Mouse (Mus musculus): Measurements from ENCODE around the gene Rnaseh2c. TPM values are rescaled to one million over a fixed set of nuclear protein-coding genes. Genes with fewer than 3 reads are reported as not detected.

Rnaseh2c gene
- total and polyA plus RNA-seq, 2 experiments from 2014 or later: 27.1 to 50.9 TPM

GRCm38 (mm10) chr19:5647791-5648190, 46.1 kb downstream of the Rnaseh2c start:
- Histone ChIP-seq H3K4me1 (ENCODE audit: insufficient read depth, low read length) (peaks cover 6% of the 10 kb centered on the region; the same call in 1 of the 2 replicates), H3K27ac (ENCODE audit: low read depth, low read length) (no peak overlapping the region), H3K9me3 (ENCODE audit: low read length) (no peaks in the 10 kb centered on the region), H3K4me2 (ENCODE audit: low read depth, low read length, poor library complexity, severe bottlenecking) (no peak overlapping the region), H3K36me3 (ENCODE audit: insufficient read depth, low read length) (peaks cover 46% of the 10 kb centered on the region), H3K9ac (replicated peaks; ENCODE audit: low read length, poor library complexity, severe bottlenecking) (no peak overlapping the region), H3K27me3 (ENCODE audit: insufficient read depth, low read length) (no peaks in the 10 kb centered on the region), H3K4me3 (ENCODE audit: low read depth, low read length) (no peak overlapping the region)
- ATAC-seq (ENCODE audit: low FRiP score): no peak
- no peak for DNase-seq (ENCODE audit: low spot score)
- WGBS: 97% methylated on average over 6 of the region's 6 CpGs
- TF ChIP-seq CTCF (IDR thresholded peaks at IDR 0.05): no peak

- 11% methylated on average over 26 of the region's 26 CpGs for WGBS
- peak overlapping the region; percentile 14; the same call in 1 of the 2 replicates for H3K9ac ChIP-seq (replicated peaks; ENCODE audit: low read length, poor library complexity, severe bottlenecking)
- H3K4me3 ChIP-seq (ENCODE audit: low read depth, low read length): peak overlapping the region; percentile 21
- TF ChIP-seq CTCF (IDR thresholded peaks at IDR 0.05): peak; percentile 55
- DNase-seq (ENCODE audit: low spot score): peak; percentile 84
- peak overlapping the region; percentile 83 for H3K27ac ChIP-seq (ENCODE audit: low read depth, low read length)
- ATAC-seq (ENCODE audit: low FRiP score): peak; percentile 72
- no peaks in the 10 kb centered on the region for H3K27me3 ChIP-seq (ENCODE audit: insufficient read depth, low read length)
- no peaks in the 10 kb centered on the region for H3K9me3 ChIP-seq (ENCODE audit: low read length)
- peaks cover 43% of the 10 kb centered on the region for H3K36me3 ChIP-seq (ENCODE audit: insufficient read depth, low read length)
- H3K4me1 ChIP-seq (ENCODE audit: insufficient read depth, low read length): peaks cover 6% of the 10 kb centered on the region; the same call in 1 of the 2 replicates
- H3K4me2 ChIP-seq (ENCODE audit: low read depth, low read length, poor library complexity, severe bottlenecking): peak overlapping the region; percentile 54
Measured at GRCm38 (mm10) chr19:5648401-5649297, 47.0 kb downstream of the Rnaseh2c start.

- no peak for ATAC-seq (ENCODE audit: low FRiP score)
- peak overlapping the region; percentile 14; the same call in 1 of the 2 replicates for H3K9ac ChIP-seq (replicated peaks; ENCODE audit: low read length, poor library complexity, severe bottlenecking)
- H3K4me2 ChIP-seq (ENCODE audit: low read depth, low read length, poor library complexity, severe bottlenecking): peak overlapping the region; percentile 54
- H3K27me3 ChIP-seq (ENCODE audit: insufficient read depth, low read length): 0 out of 2 replicates have a peak, but pooled peaks cover 4% of the 10 kb centered on the region
- H3K4me1 ChIP-seq (ENCODE audit: insufficient read depth, low read length): peaks cover 11% of the 10 kb centered on the region; the same call in 1 of the 2 replicates
- H3K27ac ChIP-seq (ENCODE audit: low read depth, low read length): no peak overlapping the region
- WGBS: 67% methylated on average over 6 of the region's 6 CpGs
- H3K9me3 ChIP-seq (ENCODE audit: low read length): no peaks in the 10 kb centered on the region
- TF ChIP-seq CTCF (IDR thresholded peaks at IDR 0.05): no peak
- DNase-seq (ENCODE audit: low spot score): no peak
- H3K4me3 ChIP-seq (ENCODE audit: low read depth, low read length): no peak overlapping the region
- H3K36me3 ChIP-seq (ENCODE audit: insufficient read depth, low read length): peaks cover 41% of the 10 kb centered on the region
Measured at GRCm38 (mm10) chr19:5649298-5649741, 47.6 kb downstream of the Rnaseh2c start.

GRCm38 (mm10) chr19:5651502-5652274, 50.0 kb downstream of the Rnaseh2c start:
- Histone ChIP-seq H3K4me2 (ENCODE audit: low read depth, low read length, poor library complexity, severe bottlenecking) (no peak overlapping the region), H3K27me3 (ENCODE audit: insufficient read depth, low read length) (peaks cover 13% of the 10 kb centered on the region; the same call in 1 of the 2 replicates), H3K4me3 (ENCODE audit: low read depth, low read length) (no peak overlapping the region), H3K36me3 (ENCODE audit: insufficient read depth, low read length) (peaks cover 18% of the 10 kb centered on the region), H3K4me1 (ENCODE audit: insufficient read depth, low read length) (peaks cover 11% of the 10 kb centered on the region; the same call in 1 of the 2 replicates), H3K9ac (replicated peaks; ENCODE audit: low read length, poor library complexity, severe bottlenecking) (no peak overlapping the region), H3K9me3 (ENCODE audit: low read length) (no peaks in the 10 kb centered on the region), H3K27ac (ENCODE audit: low read depth, low read length) (no peak overlapping the region)
- ATAC-seq (ENCODE audit: low FRiP score) (no peak), DNase-seq (ENCODE audit: low spot score) (no peak)
- 52% methylated on average over 13 of the region's 13 CpGs for WGBS
- TF ChIP-seq CTCF (IDR thresholded peaks at IDR 0.05): no peak

GRCm38 (mm10) chr19:5652570-5652969, 50.9 kb downstream of the Rnaseh2c start:
- Histone ChIP-seq H3K9ac (replicated peaks; ENCODE audit: low read length, poor library complexity, severe bottlenecking) (no peak overlapping the region), H3K27ac (ENCODE audit: low read depth, low read length) (no peak overlapping the region), H3K36me3 (ENCODE audit: insufficient read depth, low read length) (peaks cover 10% of the 10 kb centered on the region), H3K4me3 (ENCODE audit: low read depth, low read length) (no peak overlapping the region), H3K27me3 (ENCODE audit: insufficient read depth, low read length) (peaks cover 13% of the 10 kb centered on the region; the same call in 1 of the 2 replicates), H3K4me2 (ENCODE audit: low read depth, low read length, poor library complexity, severe bottlenecking) (no peak overlapping the region), H3K4me1 (ENCODE audit: insufficient read depth, low read length) (peaks cover 11% of the 10 kb centered on the region; the same call in 1 of the 2 replicates), H3K9me3 (ENCODE audit: low read length) (no peaks in the 10 kb centered on the region)
- WGBS: 82% methylated on average over 6 of the region's 6 CpGs
- ATAC-seq (ENCODE audit: low FRiP score): no peak
- no peak for DNase-seq (ENCODE audit: low spot score)
- TF ChIP-seq CTCF (IDR thresholded peaks at IDR 0.05): no peak

All from midbrain, postnatal 0 days (tissue).